Mouse (Mus musculus) hindbrain, embryonic 12.5 days (tissue): Measurements from ENCODE around the gene Nudt3. TPM values are rescaled to one million over a fixed set of nuclear protein-coding genes. Genes with fewer than 3 reads are reported as not detected.
A peak's percentile ranks its signal among the peaks of the same experiment; 100 is the strongest.

Experiments
- ATAC-seq: fragments of 200-750 bp; cut with Nextera tagmentation; 2 replicates; pipeline ENCODE4 v1.8.0; 2017; ENCODE audit warnings: moderate TSS enrichment; ENCODE audit not compliant: low FRiP score
- H3K27ac ChIP-seq: fragments of 300-500 bp; sonication (generic); 2 replicates; pipeline ENCODE4 v1.5.1; 2016; ENCODE audit warnings: mild to moderate bottlenecking
- H3K27me3 ChIP-seq: fragments of 300-500 bp; sonication (generic); 2 replicates; pipeline ENCODE4 v1.6.1; 2016; ENCODE audit warnings: mild to moderate bottlenecking
- H3K36me3 ChIP-seq: fragments of 300-500 bp; sonication (generic); 2 replicates; pipeline ENCODE4 v1.6.1; 2016; ENCODE audit warnings: mild to moderate bottlenecking
- H3K4me1 ChIP-seq: fragments of 300-500 bp; sonication (generic); 2 replicates; pipeline ENCODE4 v1.6.1; 2016
- H3K4me2 ChIP-seq: fragments of 300-500 bp; sonication (generic); replicated peaks from 2 replicates; pipeline ENCODE4 v1.6.1; 2016; ENCODE audit warnings: mild to moderate bottlenecking
- H3K4me3 ChIP-seq: fragments of 300-500 bp; sonication (generic); 2 replicates; pipeline ENCODE4 v1.5.1; 2016; ENCODE audit warnings: mild to moderate bottlenecking
- H3K9ac ChIP-seq: fragments of 300-500 bp; sonication (generic); 2 replicates; pipeline ENCODE4 v1.6.1; 2016; ENCODE audit warnings: mild to moderate bottlenecking, moderate library complexity
- H3K9me3 ChIP-seq: fragments of 300-500 bp; sonication (generic); replicated peaks from 2 replicates; pipeline ENCODE4 v1.6.1; 2016; ENCODE audit warnings: mild to moderate bottlenecking
- WGBS: fragments of 180-500 bp; shearing (Covaris S2); methylation state at CpG from one replicate; pipeline ENCODE4 v1.1.7; 2016; 5-methylcytosine and 5-hydroxymethylcytosine counted together
- polyA plus RNA-seq: library from polyadenylated mRNA; unstranded; fragments of >200 nt; fragmentation: Nextera tagmentation; extraction: Ambion mirVana; gene quantifications from 2 replicates; pipeline ENCODE4 v1.2.1, GENCODE M21; 2016

Gene Nudt3
- 199 and 204 TPM in 2 replicates for polyA plus RNA-seq

- Histone ChIP-seq H3K4me1 (peaks cover 33% of the 10 kb centered on the region), H3K4me3 (peak within 1 kb of the TSS; percentile 90), H3K36me3 (peaks cover 5% of the 10 kb centered on the region; the same call in 1 of the 2 replicates), H3K9me3 (no peaks in the 10 kb centered on the region), H3K27me3 (no peaks in the 10 kb centered on the region), H3K9ac (peak within 1 kb of the TSS; percentile 99), H3K4me2 (peak within 1 kb of the TSS; percentile 65), H3K27ac (peak within 1 kb of the TSS; percentile 98)
- peak; percentile 83 for ATAC-seq
- 9% methylated on average over 79 of the region's 91 CpGs for WGBS
Observed at GRCm38 (mm10) chr17:27623360-27624326, at the start of gene Nudt3. TSS of gene Nudt3 (minus strand) at chr17:27623495.

GRCm38 (mm10) chr17:27671720-27672119 lies 48.4 kb upstream of the Nudt3 start:
- Histone ChIP-seq H3K4me2 (no peak overlapping the region), H3K27ac (no peak overlapping the region), H3K27me3 (no peaks in the 10 kb centered on the region), H3K36me3 (no peaks in the 10 kb centered on the region), H3K9ac (no peak overlapping the region), H3K9me3 (no peaks in the 10 kb centered on the region), H3K4me3 (no peak overlapping the region), H3K4me1 (no peaks in the 10 kb centered on the region; the same call in 1 of the 2 replicates)
- no peak for ATAC-seq
- WGBS, result 88% methylated on average over 6 of the region's 6 CpGs

- H3K27me3 ChIP-seq, result peaks cover 37% of the 10 kb centered on the region
- no peak overlapping the region for H3K9ac ChIP-seq
- no peak overlapping the region for H3K4me3 ChIP-seq
- H3K36me3 ChIP-seq, result no peaks in the 10 kb centered on the region
- H3K4me1 ChIP-seq, result peaks cover 20% of the 10 kb centered on the region
- H3K27ac ChIP-seq, result no peak overlapping the region
- WGBS, result 73% methylated on average over 7 of the region's 7 CpGs
- no peak for ATAC-seq
- no peaks in the 10 kb centered on the region for H3K9me3 ChIP-seq
- no peak overlapping the region for H3K4me2 ChIP-seq
Observed at GRCm38 (mm10) chr17:27658767-27659166, 35.5 kb upstream of the Nudt3 start.

GRCm38 (mm10) chr17:27657123-27657522 lies 33.8 kb upstream of the Nudt3 start:
- no peak for ATAC-seq
- no peak overlapping the region for H3K4me3 ChIP-seq
- no peak overlapping the region for H3K4me2 ChIP-seq
- 68% methylated on average over 8 of the region's 8 CpGs for WGBS
- no peaks in the 10 kb centered on the region for H3K36me3 ChIP-seq
- H3K27me3 ChIP-seq, result peaks cover 42% of the 10 kb centered on the region
- H3K9me3 ChIP-seq, result no peaks in the 10 kb centered on the region
- H3K9ac ChIP-seq, result no peak overlapping the region
- H3K4me1 ChIP-seq, result peaks cover 20% of the 10 kb centered on the region
- H3K27ac ChIP-seq, result no peak overlapping the region

- peak overlapping the region; percentile 58 for H3K4me3 ChIP-seq
- peak overlapping the region; percentile 94 for H3K4me2 ChIP-seq
- no peaks in the 10 kb centered on the region for H3K36me3 ChIP-seq
- peaks cover 20% of the 10 kb centered on the region for H3K4me1 ChIP-seq
- H3K9me3 ChIP-seq, result no peaks in the 10 kb centered on the region
- H3K9ac ChIP-seq, result no peak overlapping the region
- H3K27ac ChIP-seq, result no peak overlapping the region
- ATAC-seq, result no peak
- WGBS, result 16% methylated on average over 5 of the region's 5 CpGs
- H3K27me3 ChIP-seq, result peaks cover 42% of the 10 kb centered on the region
Observed at GRCm38 (mm10) chr17:27656414-27656813, 33.1 kb upstream of the Nudt3 start.

GRCm38 (mm10) chr17:27656011-27656399 lies 32.7 kb upstream of the Nudt3 start:
- no peaks in the 10 kb centered on the region for H3K36me3 ChIP-seq
- peaks cover 20% of the 10 kb centered on the region for H3K4me1 ChIP-seq
- peak; percentile 28 for ATAC-seq
- peak overlapping the region; percentile 64; the same call in 1 of the 2 replicates for H3K27ac ChIP-seq
- peaks cover 44% of the 10 kb centered on the region for H3K27me3 ChIP-seq
- peak overlapping the region; percentile 94 for H3K4me2 ChIP-seq
- H3K9me3 ChIP-seq, result no peaks in the 10 kb centered on the region
- 2% methylated on average over 13 of the region's 14 CpGs for WGBS
- peak overlapping the region; percentile 58 for H3K4me3 ChIP-seq
- peak overlapping the region; percentile 74 for H3K9ac ChIP-seq

GRCm38 (mm10) chr17:27655089-27656010 lies 32.1 kb upstream of the Nudt3 start, which contains the start of gene Pacsin1:
TSS of gene Pacsin1 (plus strand) at chr17:27655509.
- no peaks in the 10 kb centered on the region for H3K9me3 ChIP-seq
- H3K27ac ChIP-seq, result peak within 1 kb of the TSS; percentile 64
- no peaks in the 10 kb centered on the region for H3K36me3 ChIP-seq
- H3K4me3 ChIP-seq, result peak within 1 kb of the TSS; percentile 58
- H3K9ac ChIP-seq, result peak within 1 kb of the TSS; percentile 74
- H3K4me1 ChIP-seq, result peaks cover 20% of the 10 kb centered on the region
- peak within 1 kb of the TSS; percentile 94 for H3K4me2 ChIP-seq
- peaks cover 46% of the 10 kb centered on the region for H3K27me3 ChIP-seq
- peak; percentile 83 for ATAC-seq
- WGBS, result 1% methylated on average over 58 of the region's 65 CpGs

- 65% methylated on average over 10 of the region's 10 CpGs for WGBS
- Histone ChIP-seq H3K9me3 (no peaks in the 10 kb centered on the region), H3K4me1 (peaks cover 20% of the 10 kb centered on the region), H3K27me3 (peaks cover 46% of the 10 kb centered on the region), H3K4me2 (no peak overlapping the region), H3K4me3 (no peak overlapping the region), H3K27ac (no peak overlapping the region), H3K9ac (no peak overlapping the region), H3K36me3 (no peaks in the 10 kb centered on the region)
- no peak for ATAC-seq
Observed at GRCm38 (mm10) chr17:27653253-27653959, 30.1 kb upstream of the Nudt3 start.

GRCm38 (mm10) chr17:27652046-27652790 lies 28.9 kb upstream of the Nudt3 start:
- H3K27ac ChIP-seq, result no peak overlapping the region
- WGBS, result 85% methylated on average over 23 of the region's 23 CpGs

GRCm38 (mm10) chr17:27650586-27650985 lies 27.3 kb upstream of the Nudt3 start:
- no peak overlapping the region for H3K27ac ChIP-seq
- peaks cover 27% of the 10 kb centered on the region for H3K27me3 ChIP-seq
- no peak overlapping the region for H3K9ac ChIP-seq
- H3K36me3 ChIP-seq, result no peaks in the 10 kb centered on the region
- ATAC-seq, result no peak
- no peak overlapping the region for H3K4me3 ChIP-seq
- no peak overlapping the region for H3K4me2 ChIP-seq
- 82% methylated on average over 13 of the region's 13 CpGs for WGBS
- no peaks in the 10 kb centered on the region for H3K9me3 ChIP-seq
- peaks cover 9% of the 10 kb centered on the region for H3K4me1 ChIP-seq

More at GRCm38 (mm10) chr17:27652046-27652790, 28.9 kb upstream of the Nudt3 start:
- no peak overlapping the region for H3K9ac ChIP-seq
- H3K27me3 ChIP-seq, result peaks cover 41% of the 10 kb centered on the region
- H3K4me3 ChIP-seq, result no peak overlapping the region
- H3K4me2 ChIP-seq, result no peak overlapping the region
- H3K36me3 ChIP-seq, result no peaks in the 10 kb centered on the region
- peaks cover 20% of the 10 kb centered on the region for H3K4me1 ChIP-seq
- no peaks in the 10 kb centered on the region for H3K9me3 ChIP-seq
- no peak for ATAC-seq

- Histone ChIP-seq H3K4me1 (peaks cover 5% of the 10 kb centered on the region), H3K27me3 (peaks cover 24% of the 10 kb centered on the region), H3K27ac (no peak overlapping the region), H3K36me3 (no peaks in the 10 kb centered on the region), H3K9ac (no peak overlapping the region), H3K9me3 (no peaks in the 10 kb centered on the region), H3K4me2 (no peak overlapping the region), H3K4me3 (no peak overlapping the region)
- ATAC-seq, result no peak
- WGBS, result 10% methylated on average over 12 of the region's 12 CpGs
Observed at GRCm38 (mm10) chr17:27650160-27650559, 26.9 kb upstream of the Nudt3 start.
